Mouse (Mus musculus): ENCODE results near the gene Ttc7b. TPM values are rescaled to one million over a fixed set of nuclear protein-coding genes. Genes with fewer than 3 reads are reported as not detected.

Ttc7b gene
- polyA plus RNA-seq, 1 experiment from 2014 or later: 10.8 TPM

DNA sequence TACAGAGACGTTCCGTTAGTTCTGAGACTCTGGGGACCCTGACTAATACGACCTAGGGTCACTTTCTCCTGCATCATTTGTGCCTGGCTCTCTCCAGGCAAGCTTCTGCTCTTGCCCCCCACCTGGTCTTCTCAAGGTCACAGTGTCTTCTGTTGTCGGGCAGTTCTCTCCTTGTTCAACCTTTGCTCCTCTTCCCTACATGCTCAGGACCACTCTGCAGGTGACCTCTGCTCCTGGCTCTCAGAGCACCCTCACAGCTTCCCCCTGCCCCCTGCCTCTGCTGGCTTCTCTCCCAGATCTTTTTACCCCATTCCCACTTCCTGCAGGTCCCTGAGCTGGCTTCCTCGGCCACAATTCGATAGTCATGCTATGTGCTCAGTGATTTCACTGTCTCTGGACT, 77.2 kb downstream of the Ttc7b start:
- Histone ChIP-seq H3K36me3 (0 out of 2 replicates have a peak, but pooled peaks cover 3% of the 10 kb centered on the region), H3K4me2 (no peak overlapping the region), H3K27ac (replicated peaks) (no peak overlapping the region), H3K4me1 (replicated peaks) (peaks cover 6% of the 10 kb centered on the region; the same call in 1 of the 2 replicates), H3K9me3 (no peaks in the 10 kb centered on the region), H3K9ac (no peak overlapping the region), H3K27me3 (no peaks in the 10 kb centered on the region), H3K4me3 (no peak overlapping the region)
- no peak for ATAC-seq (ENCODE audit: low FRiP score, low read depth)
- WGBS: 77% methylated on average over 6 of the region's 6 CpGs

GRCm38 (mm10) chr12:100441609-100442008, 79.0 kb downstream of the Ttc7b start:
- Histone ChIP-seq H3K27ac (replicated peaks) (no peak overlapping the region), H3K4me1 (replicated peaks) (peaks cover 9% of the 10 kb centered on the region; the same call in 1 of the 2 replicates), H3K9ac (no peak overlapping the region), H3K4me2 (no peak overlapping the region), H3K27me3 (no peaks in the 10 kb centered on the region), H3K4me3 (no peak overlapping the region), H3K9me3 (no peaks in the 10 kb centered on the region), H3K36me3 (0 out of 2 replicates have a peak, but pooled peaks cover 3% of the 10 kb centered on the region)
- no peak for ATAC-seq (ENCODE audit: low FRiP score, low read depth)
- 92% methylated on average over 4 of the region's 4 CpGs for WGBS

- Histone ChIP-seq H3K27me3 (no peaks in the 10 kb centered on the region), H3K9me3 (no peaks in the 10 kb centered on the region)
- 68% methylated on average over 3 of the region's 3 CpGs for WGBS
Observed at GRCm38 (mm10) chr12:100439883-100440282, 80.7 kb downstream of the Ttc7b start.

DNA sequence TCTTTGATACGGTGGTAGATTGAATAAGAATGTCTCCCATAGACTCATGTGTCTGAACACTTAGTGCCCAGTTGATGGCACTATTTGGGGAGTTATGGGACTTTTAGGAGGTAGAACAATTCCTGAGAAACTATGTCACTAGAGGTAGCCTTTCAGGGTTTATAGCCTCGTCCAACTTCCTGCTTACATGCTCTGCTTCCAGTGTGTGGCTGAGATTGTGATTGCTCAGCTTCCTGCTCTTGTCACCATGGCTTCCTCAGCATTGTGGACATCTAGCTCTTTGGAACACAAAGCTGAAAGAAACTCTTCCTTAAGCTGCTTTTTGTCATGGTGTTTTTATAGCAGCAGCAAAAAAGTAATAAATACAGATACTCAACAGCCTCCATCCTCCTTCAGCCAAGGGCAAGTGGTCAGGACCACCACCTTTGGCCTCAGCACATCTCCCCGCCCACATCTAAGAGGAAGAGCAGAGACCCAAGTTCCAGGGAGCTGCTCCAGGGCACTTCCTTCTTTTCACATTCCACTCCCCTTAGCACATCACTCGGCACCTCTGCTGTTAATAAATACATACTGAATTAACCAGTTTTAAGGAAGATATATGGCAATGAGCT, 81.4 kb downstream of the Ttc7b start:
- H3K27ac ChIP-seq (replicated peaks): no peak overlapping the region
- no peaks in the 10 kb centered on the region for H3K27me3 ChIP-seq
- H3K36me3 ChIP-seq: 0 out of 2 replicates have a peak, but pooled peaks cover 3% of the 10 kb centered on the region
- ATAC-seq (ENCODE audit: low FRiP score, low read depth): no peak
- WGBS: 83% methylated on average over 4 of the region's 4 CpGs
- no peak overlapping the region for H3K9ac ChIP-seq
- no peak overlapping the region for H3K4me2 ChIP-seq
- no peak overlapping the region for H3K4me3 ChIP-seq
- H3K9me3 ChIP-seq: no peaks in the 10 kb centered on the region
- H3K4me1 ChIP-seq (replicated peaks): peaks cover 9% of the 10 kb centered on the region; the same call in 1 of the 2 replicates

More at GRCm38 (mm10) chr12:100439883-100440282, 80.7 kb downstream of the Ttc7b start:
- H3K4me1 ChIP-seq (replicated peaks): peaks cover 9% of the 10 kb centered on the region; the same call in 1 of the 2 replicates
- H3K27ac ChIP-seq (replicated peaks): no peak overlapping the region
- no peak for ATAC-seq (ENCODE audit: low FRiP score, low read depth)
- H3K9ac ChIP-seq: no peak overlapping the region
- H3K36me3 ChIP-seq: 0 out of 2 replicates have a peak, but pooled peaks cover 3% of the 10 kb centered on the region
- no peak overlapping the region for H3K4me3 ChIP-seq
- no peak overlapping the region for H3K4me2 ChIP-seq

GRCm38 (mm10) chr12:100438509-100438908, 82.1 kb downstream of the Ttc7b start:
- H3K4me2 ChIP-seq: no peak overlapping the region
- ATAC-seq (ENCODE audit: low FRiP score, low read depth): peak; percentile 51; the same call in 1 of the 2 replicates
- H3K4me3 ChIP-seq: no peak overlapping the region
- peak overlapping the region; percentile 20; the same call in 1 of the 2 replicates for H3K27ac ChIP-seq (replicated peaks)
- no peak overlapping the region for H3K9ac ChIP-seq
- H3K9me3 ChIP-seq: no peaks in the 10 kb centered on the region
- 0 out of 2 replicates have a peak, but pooled peaks cover 3% of the 10 kb centered on the region for H3K36me3 ChIP-seq
- peaks cover 9% of the 10 kb centered on the region; the same call in 1 of the 2 replicates for H3K4me1 ChIP-seq (replicated peaks)
- no peaks in the 10 kb centered on the region for H3K27me3 ChIP-seq
- 64% methylated on average over 7 of the region's 7 CpGs for WGBS

- WGBS: 90% methylated on average over 5 of the region's 5 CpGs
- no peak for ATAC-seq (ENCODE audit: low FRiP score, low read depth)
Observed at GRCm38 (mm10) chr12:100437862-100438261, 82.8 kb downstream of the Ttc7b start.

GRCm38 (mm10) chr12:100435763-100436162, 84.9 kb downstream of the Ttc7b start:
- no peak overlapping the region for H3K4me3 ChIP-seq
- peaks cover 9% of the 10 kb centered on the region; the same call in 1 of the 2 replicates for H3K4me1 ChIP-seq (replicated peaks)
- no peaks in the 10 kb centered on the region for H3K36me3 ChIP-seq
- no peak for ATAC-seq (ENCODE audit: low FRiP score, low read depth)
- H3K9me3 ChIP-seq: no peaks in the 10 kb centered on the region
- no peaks in the 10 kb centered on the region for H3K27me3 ChIP-seq
- WGBS: 95% methylated on average over 1 of the region's 1 CpGs
- no peak overlapping the region for H3K9ac ChIP-seq
- H3K27ac ChIP-seq (replicated peaks): no peak overlapping the region
- H3K4me2 ChIP-seq: no peak overlapping the region

More at GRCm38 (mm10) chr12:100437862-100438261, 82.8 kb downstream of the Ttc7b start:
- Histone ChIP-seq H3K9me3 (no peaks in the 10 kb centered on the region), H3K27me3 (no peaks in the 10 kb centered on the region), H3K4me2 (no peak overlapping the region), H3K4me3 (no peak overlapping the region), H3K9ac (no peak overlapping the region), H3K4me1 (replicated peaks) (peaks cover 9% of the 10 kb centered on the region; the same call in 1 of the 2 replicates), H3K36me3 (0 out of 2 replicates have a peak, but pooled peaks cover 3% of the 10 kb centered on the region), H3K27ac (replicated peaks) (no peak overlapping the region)

DNA sequence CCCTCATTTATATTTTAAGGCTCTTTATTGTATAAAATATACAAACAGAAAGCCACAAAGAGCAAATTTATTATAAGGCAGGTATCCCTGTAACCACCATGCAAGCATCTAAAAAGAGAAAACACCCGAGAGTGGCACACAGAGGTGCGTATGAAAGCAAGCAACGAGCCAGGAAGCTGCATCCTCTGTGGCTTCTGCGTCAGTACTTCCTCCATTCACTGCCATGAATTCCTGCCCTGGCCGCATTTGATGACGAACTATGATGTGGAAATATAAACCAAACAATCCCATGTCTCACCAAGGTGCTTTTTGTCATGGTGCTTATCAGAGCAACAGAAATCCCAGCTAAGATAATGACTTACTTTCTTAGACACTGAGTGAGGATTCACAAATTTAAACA, 88.8 kb downstream of the Ttc7b start:
- ATAC-seq (ENCODE audit: low FRiP score, low read depth): no peak
- WGBS: 90% methylated on average over 6 of the region's 6 CpGs
- Histone ChIP-seq H3K36me3 (no peaks in the 10 kb centered on the region), H3K27ac (replicated peaks) (no peak overlapping the region), H3K4me1 (replicated peaks) (no peaks in the 10 kb centered on the region), H3K9me3 (no peaks in the 10 kb centered on the region), H3K9ac (no peak overlapping the region), H3K4me2 (no peak overlapping the region), H3K4me3 (no peak overlapping the region), H3K27me3 (no peaks in the 10 kb centered on the region)

DNA sequence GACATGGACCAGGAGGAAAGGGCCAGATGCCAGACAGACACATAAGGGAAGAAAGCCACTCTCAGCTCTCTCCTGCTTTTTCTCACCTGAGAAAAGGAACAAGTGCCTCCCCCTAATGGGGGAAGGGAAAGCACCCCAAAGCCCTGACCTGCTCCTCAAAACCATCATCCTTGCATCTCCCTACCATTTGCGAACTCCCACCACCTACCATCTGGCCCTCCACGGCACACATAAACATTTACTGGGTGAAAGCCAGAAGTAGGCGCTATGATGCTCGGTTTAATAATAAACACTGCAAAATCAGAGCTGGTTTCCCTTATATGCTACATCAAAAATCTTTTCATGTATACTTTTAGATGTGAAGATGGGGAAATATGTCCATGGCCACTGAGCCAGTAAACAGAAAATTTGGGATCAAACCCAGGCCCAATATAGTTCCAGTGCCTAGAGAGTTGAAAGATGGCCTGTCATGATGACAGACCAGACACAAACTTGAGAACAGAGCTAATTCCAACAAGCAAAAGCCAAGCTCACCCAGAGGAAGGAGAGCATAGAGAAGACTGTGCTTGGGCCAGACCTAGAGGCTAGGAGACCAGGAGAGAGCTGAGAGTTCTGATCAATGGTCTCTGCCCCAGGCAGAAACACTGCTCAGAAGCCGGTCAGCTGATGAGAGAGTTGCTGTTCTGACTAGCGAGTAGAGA, 91.1 kb downstream of the Ttc7b start:
- Histone ChIP-seq H3K27me3 (no peaks in the 10 kb centered on the region), H3K4me2 (no peak overlapping the region), H3K27ac (replicated peaks) (no peak overlapping the region), H3K4me3 (no peak overlapping the region), H3K9me3 (no peaks in the 10 kb centered on the region), H3K4me1 (replicated peaks) (peaks cover 15% of the 10 kb centered on the region; the same call in 1 of the 2 replicates), H3K9ac (no peak overlapping the region), H3K36me3 (no peaks in the 10 kb centered on the region)
- ATAC-seq (ENCODE audit: low FRiP score, low read depth): no peak
- WGBS: 94% methylated on average over 6 of the region's 6 CpGs

DNA sequence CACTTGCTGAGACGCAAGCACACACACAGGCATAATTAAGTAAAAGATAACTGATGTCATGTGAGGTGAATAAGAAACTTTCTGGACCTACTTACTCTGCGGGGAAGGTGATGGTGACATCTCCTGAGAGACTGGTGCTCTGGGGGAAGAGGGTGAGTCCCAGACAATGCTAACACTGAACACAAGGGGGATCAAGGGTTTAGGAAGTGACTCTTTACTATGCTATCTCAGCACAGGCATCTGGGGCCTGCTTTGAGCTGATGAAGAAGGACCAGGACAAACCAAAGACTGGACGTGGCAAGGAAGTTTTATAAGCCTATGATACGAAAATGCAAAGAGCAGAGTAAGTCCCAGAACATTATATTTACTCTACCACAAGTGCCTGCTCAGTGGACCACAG, 92.4 kb downstream of the Ttc7b start:
- no peak overlapping the region for H3K9ac ChIP-seq
- H3K27ac ChIP-seq (replicated peaks): no peak overlapping the region
- H3K36me3 ChIP-seq: no peaks in the 10 kb centered on the region
- no peaks in the 10 kb centered on the region for H3K9me3 ChIP-seq
- no peak overlapping the region for H3K4me3 ChIP-seq
- no peak overlapping the region for H3K4me2 ChIP-seq
- WGBS: 92% methylated on average over 4 of the region's 4 CpGs
- H3K4me1 ChIP-seq (replicated peaks): peaks cover 15% of the 10 kb centered on the region; the same call in 1 of the 2 replicates
- no peaks in the 10 kb centered on the region for H3K27me3 ChIP-seq
- ATAC-seq (ENCODE audit: low FRiP score, low read depth): no peak

DNA sequence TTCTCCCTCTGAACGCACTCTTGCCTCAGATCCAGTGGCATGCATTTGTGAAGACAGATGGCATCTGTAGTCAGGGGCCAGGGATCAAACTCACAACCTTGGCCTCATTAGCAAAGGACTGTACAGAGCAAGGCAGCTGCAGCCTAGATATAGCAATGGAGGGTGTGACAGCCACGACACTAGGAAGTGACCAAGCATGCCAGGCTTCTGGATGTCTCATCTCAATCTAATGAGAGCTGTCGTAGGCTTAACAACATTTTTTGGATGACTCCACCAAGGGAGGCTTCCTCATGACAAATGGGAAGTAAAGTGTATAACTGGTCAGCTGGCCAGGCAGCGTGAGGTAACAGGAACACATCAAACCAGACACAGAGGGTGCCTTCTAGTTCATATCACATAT, 94.4 kb downstream of the Ttc7b start:
- H3K27ac ChIP-seq (replicated peaks): no peak overlapping the region
- no peak overlapping the region for H3K4me2 ChIP-seq
- H3K9me3 ChIP-seq: no peaks in the 10 kb centered on the region
- H3K9ac ChIP-seq: no peak overlapping the region
- H3K4me3 ChIP-seq: no peak overlapping the region
- no peaks in the 10 kb centered on the region for H3K36me3 ChIP-seq
- 74% methylated on average over 4 of the region's 4 CpGs for WGBS
- no peak for ATAC-seq (ENCODE audit: low FRiP score, low read depth)
- H3K4me1 ChIP-seq (replicated peaks): peaks cover 15% of the 10 kb centered on the region; the same call in 1 of the 2 replicates
- no peaks in the 10 kb centered on the region for H3K27me3 ChIP-seq

DNA sequence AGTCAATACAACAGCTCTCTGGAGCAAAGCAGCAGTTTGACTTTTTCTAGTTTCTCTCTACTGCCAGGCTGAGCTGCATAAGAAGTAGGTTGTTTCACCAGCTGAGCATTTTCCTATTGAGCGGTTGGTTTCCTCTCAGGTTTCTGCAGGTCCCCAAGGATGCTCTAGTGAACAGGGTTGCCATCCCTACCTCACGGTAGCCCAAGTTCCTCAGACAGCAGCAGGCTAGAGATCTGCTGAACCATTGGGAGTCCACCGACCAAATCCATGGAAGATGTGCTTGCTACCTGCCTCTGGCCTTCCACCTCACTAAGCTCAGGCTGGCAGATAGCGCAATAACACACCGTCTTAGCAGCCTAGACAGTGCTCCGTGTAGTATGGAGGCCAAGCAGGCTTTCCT, 95.6 kb downstream of the Ttc7b start:
- Histone ChIP-seq H3K9ac (no peak overlapping the region), H3K27me3 (no peaks in the 10 kb centered on the region), H3K4me2 (no peak overlapping the region), H3K27ac (replicated peaks) (no peak overlapping the region), H3K36me3 (no peaks in the 10 kb centered on the region), H3K9me3 (no peaks in the 10 kb centered on the region), H3K4me1 (replicated peaks) (peaks cover 15% of the 10 kb centered on the region; the same call in 1 of the 2 replicates), H3K4me3 (no peak overlapping the region)
- ATAC-seq (ENCODE audit: low FRiP score, low read depth): no peak
- WGBS: 90% methylated on average over 6 of the region's 6 CpGs
